ENCODE assay signal across 32 mouse cellular contexts in genomic region chr10:46403883-46404282, GRCm38 (mm10).
"Had no signal": no experiment of that assay in that cellular context is flagged by ENCODE, and none has a peak within 500 bp of the region (broad histone marks: within the 10 kb centered on the region; RNA-seq: fewer than 3 reads in every experiment).

No protein-coding gene starts in this region.

- H3K9ac ChIP-seq: limb, embryonic 12.5 days; limb, embryonic 13.5 days; limb, embryonic 15.5 days; liver, embryonic 12.5 days; liver, embryonic 13.5 days; liver, embryonic 14.5 days; liver, embryonic 15.5 days; liver, postnatal 0 days; lung, embryonic 14.5 days; lung, embryonic 15.5 days; midbrain, embryonic 12.5 days; midbrain, embryonic 13.5 days; midbrain, embryonic 15.5 days; neural tube, embryonic 12.5 days had no signal

- H3K4me2 ChIP-seq: limb, embryonic 12.5 days; limb, embryonic 13.5 days; limb, embryonic 15.5 days; liver, embryonic 11.5 days; liver, embryonic 12.5 days; liver, embryonic 13.5 days; liver, embryonic 15.5 days; lung, embryonic 14.5 days; lung, embryonic 15.5 days; midbrain, embryonic 11.5 days; midbrain, embryonic 12.5 days; midbrain, embryonic 13.5 days; midbrain, embryonic 15.5 days; neural tube, embryonic 12.5 days had no signal

- H3K4me1 ChIP-seq: limb, embryonic 10.5 days; limb, embryonic 12.5 days; limb, embryonic 13.5 days; limb, embryonic 15.5 days; liver, embryonic 12.5 days; liver, embryonic 13.5 days; liver, embryonic 15.5 days; lung, embryonic 15.5 days; megakaryocyte, embryonic 14.5 days; midbrain, embryonic 10.5 days; midbrain, embryonic 12.5 days; midbrain, embryonic 13.5 days; midbrain, embryonic 15.5 days; neural tube, embryonic 12.5 days had no signal

- H3K36me3 ChIP-seq: limb, embryonic 10.5 days; limb, embryonic 12.5 days; limb, embryonic 13.5 days; limb, embryonic 15.5 days; liver, embryonic 12.5 days; liver, embryonic 13.5 days; liver, embryonic 15.5 days; lung, embryonic 15.5 days; midbrain, embryonic 10.5 days; midbrain, embryonic 12.5 days; midbrain, embryonic 13.5 days; midbrain, embryonic 15.5 days; neural tube, embryonic 12.5 days had no signal

- H3K27me3 ChIP-seq: limb, embryonic 12.5 days; limb, embryonic 13.5 days; limb, embryonic 15.5 days; liver, embryonic 12.5 days; liver, embryonic 13.5 days; liver, embryonic 15.5 days; lung, embryonic 15.5 days; megakaryocyte, embryonic 14.5 days; midbrain, embryonic 12.5 days; midbrain, embryonic 13.5 days; midbrain, embryonic 15.5 days; neural tube, embryonic 12.5 days had no signal

- H3K27ac ChIP-seq: limb, embryonic 10.5 days; limb, embryonic 12.5 days; limb, embryonic 13.5 days; limb, embryonic 15.5 days; liver, embryonic 12.5 days; liver, embryonic 13.5 days; liver, embryonic 14.5 days; liver, embryonic 15.5 days; lung, embryonic 15.5 days; macrophage; midbrain, embryonic 10.5 days; midbrain, embryonic 12.5 days; midbrain, embryonic 13.5 days; midbrain, embryonic 15.5 days; neural tube, embryonic 12.5 days had no signal

- ATAC-seq: liver, embryonic 12.5 days; liver, postnatal 0 days; lung, postnatal 0 days; midbrain, embryonic 13.5 days; midbrain, embryonic 15.5 days; midbrain, embryonic 16.5 days had no signal

- DNase-seq: left cerebral cortex, postnatal 4 days; liver; liver, embryonic 13.5 days; liver, postnatal 0 days; lung, adult 18-20 months; lung, adult 2 months; lung, embryonic 14.5 days; lung, postnatal 10 days; lung, postnatal 14 days; lung, postnatal 36 days; lung, postnatal 4 days; midbrain, embryonic 14.5 days had no signal

- H3K9me3 ChIP-seq: limb, embryonic 10.5 days; limb, embryonic 12.5 days; limb, embryonic 13.5 days; limb, embryonic 15.5 days; liver, embryonic 12.5 days; liver, embryonic 13.5 days; liver, embryonic 15.5 days; lung, embryonic 15.5 days; megakaryocyte, embryonic 14.5 days; midbrain, embryonic 10.5 days; midbrain, embryonic 12.5 days; midbrain, embryonic 13.5 days; midbrain, embryonic 15.5 days; neural tube, embryonic 12.5 days had no signal

- H3K4me3 ChIP-seq: limb, embryonic 10.5 days; limb, embryonic 12.5 days; limb, embryonic 13.5 days; limb, embryonic 15.5 days; liver, embryonic 12.5 days; liver, embryonic 13.5 days; liver, embryonic 15.5 days; lung, embryonic 15.5 days; megakaryocyte, embryonic 14.5 days; midbrain, embryonic 10.5 days; midbrain, embryonic 12.5 days; midbrain, embryonic 13.5 days; midbrain, embryonic 15.5 days; myocyte; neural tube, embryonic 12.5 days had no signal
